Mouse (Mus musculus) liver (tissue): Measurements from ENCODE around the gene Zswim3.
"Not testable (repeated sequence)": the region's sequence is repeated elsewhere in the genome, so short reads cannot be mapped to it uniquely, and the experiment has no call there.

Experiments used
- DNase-seq: peaks from one replicate; pipeline ENCODE4 v3.0.0-alpha.2; 2020; ENCODE audit warnings: mixed read lengths

Zswim3 gene

GRCm38 (mm10) chr2:164857101-164857821 is 52.4 kb downstream of the Zswim3 start, which contains the start of gene Pltp:
TSS of gene Pltp (minus strand) at chr2:164857711.
- DNase-seq = peak; percentile 30

GRCm38 (mm10) chr2:164857842-164858553 is 53.1 kb downstream of the Zswim3 start:
- no peak for DNase-seq

GRCm38 (mm10) chr2:164859155-164859554 is 54.3 kb downstream of the Zswim3 start:
- DNase-seq = no peak

- peak; percentile 39 for DNase-seq
These were observed 54.9 kb downstream of the Zswim3 start for GRCm38 (mm10) chr2:164859640-164860432.

GRCm38 (mm10) chr2:164861094-164861493 is 56.2 kb downstream of the Zswim3 start:
- no peak for DNase-seq

GRCm38 (mm10) chr2:164862179-164862861 is 57.4 kb downstream of the Zswim3 start:
- DNase-seq = peak; percentile 36

- not testable (repeated sequence) for DNase-seq
These were observed 58.5 kb downstream of the Zswim3 start for GRCm38 (mm10) chr2:164863411-164863810.

GRCm38 (mm10) chr2:164864593-164864992 is 59.7 kb downstream of the Zswim3 start:
- no peak for DNase-seq

GRCm38 (mm10) chr2:164866741-164867551 is 62.0 kb downstream of the Zswim3 start:
- DNase-seq = no peak

- DNase-seq = peak; percentile 44
These were observed 62.7 kb downstream of the Zswim3 start for GRCm38 (mm10) chr2:164867566-164867965.

GRCm38 (mm10) chr2:164868491-164868890 is 63.6 kb downstream of the Zswim3 start:
- no peak for DNase-seq
